Mouse (Mus musculus): Measurements from ENCODE around the gene Nudt12. TPM values are rescaled to one million over a fixed set of nuclear protein-coding genes. Genes with fewer than 3 reads are reported as not detected.

Gene Nudt12
- polyA plus RNA-seq, 1 experiment from 2014 or later: 4.7 TPM

DNA sequence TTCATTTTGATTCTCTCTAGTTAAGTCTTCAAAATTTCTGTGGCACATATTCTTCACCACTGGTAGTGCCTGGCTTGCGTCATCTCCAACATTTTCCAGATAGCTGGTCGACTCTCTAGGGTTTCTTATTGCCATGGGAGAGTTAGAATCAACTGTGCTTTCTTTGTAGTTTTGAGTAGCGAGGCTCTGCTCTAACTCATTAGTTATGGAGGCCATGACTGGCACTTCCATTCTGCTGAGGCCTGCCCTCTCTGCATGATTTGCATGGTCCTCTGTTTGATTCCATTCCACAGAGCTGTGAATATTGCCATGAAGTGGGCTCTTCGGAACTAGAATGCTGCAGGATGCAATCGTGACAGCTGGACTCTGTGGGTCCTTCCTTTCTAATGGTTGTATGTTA is 39.9 kb downstream of the Nudt12 start:
- no peak overlapping the region for H3K9ac ChIP-seq
- no peak overlapping the region for H3K4me2 ChIP-seq
- H3K27ac ChIP-seq: no peak overlapping the region
- no peak overlapping the region for H3K4me3 ChIP-seq
- no peak for ATAC-seq (replicated peaks; ENCODE audit: insufficient number of reproducible peaks, insufficient read depth, low FRiP score, low read depth)
- no peaks in the 10 kb centered on the region for H3K36me3 ChIP-seq
- H3K9me3 ChIP-seq (replicated peaks): no peaks in the 10 kb centered on the region
- WGBS: 59% methylated on average over 5 of the region's 5 CpGs
- H3K4me1 ChIP-seq (replicated peaks): no peaks in the 10 kb centered on the region
- no peaks in the 10 kb centered on the region for H3K27me3 ChIP-seq

- no peak overlapping the region for H3K27ac ChIP-seq
- H3K27me3 ChIP-seq: no peaks in the 10 kb centered on the region
- ATAC-seq (replicated peaks; ENCODE audit: insufficient number of reproducible peaks, insufficient read depth, low FRiP score, low read depth): no peak
- H3K4me2 ChIP-seq: no peak overlapping the region
- no peaks in the 10 kb centered on the region for H3K9me3 ChIP-seq (replicated peaks)
- H3K9ac ChIP-seq: no peak overlapping the region
- whole genome bisulfite sequencing: 19% methylated on average over 3 of the region's 3 CpGs
- H3K36me3 ChIP-seq: no peaks in the 10 kb centered on the region
- no peaks in the 10 kb centered on the region for H3K4me1 ChIP-seq (replicated peaks)
- H3K4me3 ChIP-seq: no peak overlapping the region
Observed at GRCm38 (mm10) chr17:58959905-58960304, 53.3 kb downstream of the Nudt12 start.

GRCm38 (mm10) chr17:58957055-58957454 is 56.1 kb downstream of the Nudt12 start:
- Histone ChIP-seq H3K36me3 (no peaks in the 10 kb centered on the region), H3K27me3 (no peaks in the 10 kb centered on the region), H3K4me3 (no peak overlapping the region), H3K4me1 (replicated peaks) (no peaks in the 10 kb centered on the region), H3K4me2 (no peak overlapping the region), H3K9me3 (replicated peaks) (no peaks in the 10 kb centered on the region), H3K9ac (no peak overlapping the region), H3K27ac (no peak overlapping the region)
- ATAC-seq (replicated peaks; ENCODE audit: insufficient number of reproducible peaks, insufficient read depth, low FRiP score, low read depth): no peak
- 80% methylated on average over 1 of the region's 1 CpGs for WGBS

Other genes starting within 250 kb of the Nudt12 start
- not detected in 2 replicates for gene Pdzph1, start 22.0 kb downstream of the Nudt12 start, polyA plus RNA-seq (2015; fragmentation: Nextera tagmentation; extraction: Ambion mirVana)

All from heart, embryonic 15.5 days (tissue).